Mouse (Mus musculus): ENCODE measurements around the gene Amdhd2.

- no peak for TF ChIP-seq CTCF (IDR thresholded peaks at IDR 0.05; ENCODE audit: control insufficient read depth, insufficient read depth, insufficient replicate concordance, low read depth, low read length)
- TF ChIP-seq POLR2A (IDR thresholded peaks at IDR 0.05; ENCODE audit: control insufficient read depth, low read depth, low read length) = no peak
These were observed 3.6 kb upstream of the Amdhd2 start for GRCm38 (mm10) chr17:24167120-24167519.
